Mouse (Mus musculus): ENCODE measurements at regions not wholly inside any gene's neighbourhood (a gene's known extent, or its start where the extent isn't known, plus 50 kb on each side); places are given as distances from the start of the nearest gene placed in this dataset.

DNA sequence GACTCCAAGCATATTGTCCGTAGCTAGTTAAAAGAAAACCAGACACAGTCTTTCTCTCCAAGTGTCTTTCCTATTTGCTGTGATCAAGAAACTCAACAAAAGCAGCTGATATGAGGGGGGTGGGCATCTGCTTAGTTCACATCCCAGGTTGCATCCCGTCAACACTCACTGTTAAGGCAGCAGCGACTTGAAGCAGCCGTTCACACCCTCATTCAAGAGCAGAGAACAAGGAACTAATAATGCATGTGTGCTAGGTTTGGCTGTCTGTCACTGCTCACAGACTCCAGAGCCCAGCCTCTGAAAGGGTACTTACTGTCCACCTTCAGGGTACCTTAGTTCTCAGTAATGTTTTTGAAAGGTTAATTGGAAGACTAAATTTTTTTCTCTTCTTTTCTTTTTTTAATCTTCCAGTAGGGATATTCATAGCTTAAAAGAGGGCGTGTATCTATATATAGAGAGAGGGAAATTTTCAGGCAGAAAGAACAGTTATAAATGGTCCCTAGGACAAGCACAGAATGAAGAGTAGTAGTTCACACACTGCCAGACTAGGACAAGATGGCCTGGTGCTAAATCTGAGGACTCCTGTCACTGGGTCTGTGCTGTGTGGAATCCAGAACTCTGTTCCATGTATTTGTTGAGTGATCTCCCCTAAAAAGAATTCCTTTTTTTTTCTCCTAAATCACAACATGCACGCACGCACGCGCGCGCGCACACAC lies 199.1 kb upstream of the BB014433 start:
- Histone ChIP-seq H3K36me3 (ENCODE audit: control insufficient read depth, insufficient read depth, low read length) (no peaks in the 10 kb centered on the region), H3K27me3 (ENCODE audit: control insufficient read depth, insufficient read depth, low read length) (no peaks in the 10 kb centered on the region), H3K27ac (ENCODE audit: control insufficient read depth, insufficient read depth, low read length) (no peak overlapping the region), H3K4me3 (ENCODE audit: control insufficient read depth, insufficient read depth, low read length) (no peak overlapping the region), H3K4me1 (replicated peaks; ENCODE audit: control insufficient read depth, insufficient read depth, low read length) (no peaks in the 10 kb centered on the region)
- no peak for TF ChIP-seq CTCF (IDR thresholded peaks at IDR 0.05; ENCODE audit: borderline replicate concordance, control insufficient read depth, extremely low read depth, insufficient read depth, low read length, poor library complexity)
- TF ChIP-seq POLR2A (IDR thresholded peaks at IDR 0.05; ENCODE audit: control insufficient read depth, extremely low read depth, insufficient read depth, low read length, poor library complexity), result no peak
- 93% methylated on average over 12 of the region's 12 CpGs for WGBS
- DNase-seq, result no peak

DNA sequence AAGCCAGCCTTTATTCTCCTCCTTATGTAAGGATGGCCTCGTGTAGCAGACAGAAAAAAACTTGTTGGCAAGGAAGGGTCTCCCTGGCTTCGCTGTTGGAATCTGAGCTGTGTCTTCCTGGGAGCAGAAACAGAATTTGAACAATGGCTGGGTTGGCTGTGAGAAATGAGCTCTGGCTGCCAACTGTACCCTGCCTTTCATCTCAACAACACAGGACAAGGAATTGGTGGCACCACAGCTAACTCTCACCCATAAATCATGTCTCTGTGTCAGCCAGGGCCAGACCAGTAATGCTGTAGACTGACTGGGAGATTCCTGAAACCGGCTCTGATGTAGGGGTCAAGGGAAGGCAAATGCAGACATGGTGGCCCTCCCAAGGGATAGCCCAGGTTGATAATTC lies 189.5 kb upstream of the BB014433 start:
- 75% methylated on average over 3 of the region's 3 CpGs for WGBS
- TF ChIP-seq CTCF (IDR thresholded peaks at IDR 0.05; ENCODE audit: borderline replicate concordance, control insufficient read depth, extremely low read depth, insufficient read depth, low read length, poor library complexity), result no peak
- no peak for TF ChIP-seq POLR2A (IDR thresholded peaks at IDR 0.05; ENCODE audit: control insufficient read depth, extremely low read depth, insufficient read depth, low read length, poor library complexity)
- no peak overlapping the region for H3K4me3 ChIP-seq (ENCODE audit: control insufficient read depth, insufficient read depth, low read length)
- H3K4me1 ChIP-seq (replicated peaks; ENCODE audit: control insufficient read depth, insufficient read depth, low read length), result no peaks in the 10 kb centered on the region
- DNase-seq, result no peak
- no peak overlapping the region for H3K27ac ChIP-seq (ENCODE audit: control insufficient read depth, insufficient read depth, low read length)
- no peaks in the 10 kb centered on the region for H3K27me3 ChIP-seq (ENCODE audit: control insufficient read depth, insufficient read depth, low read length)
- no peaks in the 10 kb centered on the region for H3K36me3 ChIP-seq (ENCODE audit: control insufficient read depth, insufficient read depth, low read length)

DNA sequence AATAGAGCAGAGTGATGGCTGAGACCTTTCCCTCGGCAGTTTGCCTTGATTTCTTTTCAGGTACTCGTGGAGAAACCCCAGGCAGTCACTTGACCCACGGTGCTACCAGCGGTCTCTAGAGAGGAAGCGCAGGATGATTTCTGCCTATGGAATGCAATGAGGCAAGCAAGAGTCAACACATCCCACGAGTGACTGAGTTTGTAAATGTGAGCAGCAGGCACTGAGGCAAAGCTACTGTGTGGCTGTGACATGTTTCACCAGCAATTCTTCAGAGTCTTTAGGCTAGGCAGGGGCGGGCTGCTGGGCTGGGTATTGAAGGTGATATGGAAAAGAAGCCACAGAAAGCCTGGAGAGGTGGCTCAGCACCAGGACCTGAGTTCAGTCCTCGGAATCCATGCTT lies 187.4 kb upstream of the BB014433 start:
- WGBS, result 73% methylated on average over 8 of the region's 8 CpGs
- Histone ChIP-seq H3K27ac (ENCODE audit: control insufficient read depth, insufficient read depth, low read length) (no peak overlapping the region), H3K4me1 (replicated peaks; ENCODE audit: control insufficient read depth, insufficient read depth, low read length) (no peaks in the 10 kb centered on the region)

DNA sequence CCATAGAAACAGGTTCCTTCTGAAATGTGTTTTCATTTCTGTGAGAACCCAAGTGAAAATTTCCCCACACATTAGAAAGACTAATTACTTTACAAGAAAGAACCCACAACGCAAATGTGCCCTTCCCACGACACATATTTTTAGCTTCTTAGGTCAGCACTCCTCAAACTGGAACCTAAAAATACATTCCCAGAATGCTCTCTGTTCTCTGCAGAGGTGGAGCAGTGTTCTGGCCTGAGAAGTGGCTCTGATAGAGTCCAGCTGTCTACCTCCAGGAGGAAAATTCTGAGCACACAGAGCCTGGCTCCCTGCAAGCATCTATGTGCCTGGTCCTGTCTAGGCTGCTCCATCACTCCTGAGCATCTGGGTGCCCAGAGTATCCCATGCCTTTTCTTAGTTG lies 184.3 kb upstream of the BB014433 start:
- no peak for TF ChIP-seq CTCF (IDR thresholded peaks at IDR 0.05; ENCODE audit: borderline replicate concordance, control insufficient read depth, extremely low read depth, insufficient read depth, low read length, poor library complexity)
- TF ChIP-seq POLR2A (IDR thresholded peaks at IDR 0.05; ENCODE audit: control insufficient read depth, extremely low read depth, insufficient read depth, low read length, poor library complexity), result no peak
- Histone ChIP-seq H3K4me1 (replicated peaks; ENCODE audit: control insufficient read depth, insufficient read depth, low read length) (no peaks in the 10 kb centered on the region), H3K27me3 (ENCODE audit: control insufficient read depth, insufficient read depth, low read length) (no peaks in the 10 kb centered on the region), H3K36me3 (ENCODE audit: control insufficient read depth, insufficient read depth, low read length) (no peaks in the 10 kb centered on the region), H3K27ac (ENCODE audit: control insufficient read depth, insufficient read depth, low read length) (no peak overlapping the region), H3K4me3 (ENCODE audit: control insufficient read depth, insufficient read depth, low read length) (no peak overlapping the region)
- DNase-seq, result no peak
- WGBS, result 55% methylated on average over 2 of the region's 2 CpGs

More for the DNA sequence above, 187.4 kb upstream of the BB014433 start:
- no peak for TF ChIP-seq POLR2A (IDR thresholded peaks at IDR 0.05; ENCODE audit: control insufficient read depth, extremely low read depth, insufficient read depth, low read length, poor library complexity)
- H3K27me3 ChIP-seq (ENCODE audit: control insufficient read depth, insufficient read depth, low read length), result no peaks in the 10 kb centered on the region
- DNase-seq, result no peak
- H3K36me3 ChIP-seq (ENCODE audit: control insufficient read depth, insufficient read depth, low read length), result no peaks in the 10 kb centered on the region
- no peak overlapping the region for H3K4me3 ChIP-seq (ENCODE audit: control insufficient read depth, insufficient read depth, low read length)

DNA sequence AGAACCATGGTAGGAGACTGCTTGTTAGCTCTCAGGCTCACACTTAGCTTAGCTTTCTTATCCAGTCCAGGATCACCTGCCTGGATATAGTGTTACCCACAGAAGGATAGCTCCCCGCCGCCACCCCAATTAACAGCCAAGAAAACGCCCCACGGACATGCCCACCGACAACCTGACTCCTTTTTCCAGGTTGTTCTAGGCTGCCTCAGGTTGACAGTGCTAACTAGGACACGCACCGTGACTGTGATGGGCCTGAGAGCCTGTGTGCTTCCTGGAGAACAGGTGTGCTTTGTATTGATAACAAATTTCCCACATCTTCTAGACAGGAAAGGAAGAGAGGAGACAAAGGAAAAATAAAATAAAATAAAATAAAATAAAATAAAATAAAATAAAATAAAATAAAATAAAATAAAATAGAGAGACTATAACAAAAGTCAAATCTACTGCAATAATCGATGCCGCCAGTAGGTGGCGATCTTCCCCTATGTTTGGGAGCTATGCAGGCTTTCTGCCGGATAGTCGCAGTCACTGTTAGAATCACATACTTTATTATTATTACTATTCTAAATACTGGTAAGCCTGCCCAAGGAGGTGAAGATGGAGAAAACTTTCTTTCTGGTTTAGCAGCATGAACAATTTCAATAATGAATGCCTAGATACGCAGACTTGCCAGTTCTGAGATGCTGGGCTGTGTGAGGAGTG lies 175.5 kb upstream of the BB014433 start:
- H3K27me3 ChIP-seq (ENCODE audit: control insufficient read depth, insufficient read depth, low read length), result no peaks in the 10 kb centered on the region
- H3K4me1 ChIP-seq (replicated peaks; ENCODE audit: control insufficient read depth, insufficient read depth, low read length), result no peaks in the 10 kb centered on the region
- no peak overlapping the region for H3K4me3 ChIP-seq (ENCODE audit: control insufficient read depth, insufficient read depth, low read length)
- WGBS, result 49% methylated on average over 13 of the region's 13 CpGs
- no peak for TF ChIP-seq CTCF (IDR thresholded peaks at IDR 0.05; ENCODE audit: borderline replicate concordance, control insufficient read depth, extremely low read depth, insufficient read depth, low read length, poor library complexity)
- TF ChIP-seq POLR2A (IDR thresholded peaks at IDR 0.05; ENCODE audit: control insufficient read depth, extremely low read depth, insufficient read depth, low read length, poor library complexity), result no peak
- DNase-seq, result peak; percentile 13
- H3K36me3 ChIP-seq (ENCODE audit: control insufficient read depth, insufficient read depth, low read length), result no peaks in the 10 kb centered on the region
- H3K27ac ChIP-seq (ENCODE audit: control insufficient read depth, insufficient read depth, low read length), result no peak overlapping the region

DNA sequence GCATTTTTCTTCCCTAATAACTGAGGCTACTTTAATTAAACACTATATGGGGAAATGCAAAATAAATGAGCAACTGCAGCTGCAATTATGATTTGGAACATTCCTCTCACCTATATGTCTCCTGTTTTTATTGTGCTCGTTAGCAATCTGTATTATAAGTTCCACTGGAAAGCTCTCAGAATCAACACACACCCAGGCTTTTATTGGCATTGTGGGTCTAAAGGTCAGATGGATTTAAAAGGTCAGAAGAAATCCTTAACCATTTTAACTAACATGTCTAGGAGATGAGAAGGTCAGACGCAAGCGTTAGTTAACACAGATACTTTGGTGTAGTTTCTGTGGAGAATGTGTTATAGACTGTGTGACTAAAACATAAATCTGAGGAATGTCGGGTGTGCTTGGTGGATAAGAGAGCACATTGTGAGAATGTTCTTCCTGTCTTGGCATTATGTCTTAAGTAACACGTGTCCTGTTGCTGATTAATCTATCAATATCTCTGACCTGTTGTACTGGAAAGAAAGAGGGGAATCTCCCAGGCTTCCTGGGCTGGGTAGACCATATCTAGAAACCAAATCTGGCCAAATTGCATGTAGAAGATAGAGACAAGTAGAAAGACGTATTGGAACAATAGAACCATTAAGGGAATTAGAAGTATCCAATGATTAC lies 164.1 kb upstream of the BB014433 start:
- no peak for DNase-seq

More for the DNA sequence above, 164.1 kb upstream of the BB014433 start:
- no peak overlapping the region for H3K4me3 ChIP-seq (ENCODE audit: control insufficient read depth, insufficient read depth, low read length)
- no peaks in the 10 kb centered on the region for H3K27me3 ChIP-seq (ENCODE audit: control insufficient read depth, insufficient read depth, low read length)
- no peaks in the 10 kb centered on the region for H3K36me3 ChIP-seq (ENCODE audit: control insufficient read depth, insufficient read depth, low read length)
- TF ChIP-seq POLR2A (IDR thresholded peaks at IDR 0.05; ENCODE audit: control insufficient read depth, extremely low read depth, insufficient read depth, low read length, poor library complexity), result no peak
- TF ChIP-seq CTCF (IDR thresholded peaks at IDR 0.05; ENCODE audit: borderline replicate concordance, control insufficient read depth, extremely low read depth, insufficient read depth, low read length, poor library complexity), result no peak
- no peak overlapping the region for H3K27ac ChIP-seq (ENCODE audit: control insufficient read depth, insufficient read depth, low read length)
- H3K4me1 ChIP-seq (replicated peaks; ENCODE audit: control insufficient read depth, insufficient read depth, low read length), result no peaks in the 10 kb centered on the region
- 62% methylated on average over 6 of the region's 6 CpGs for WGBS

Measured in thymus, adult 2 months (tissue).